Mouse (Mus musculus) layer of hippocampus, adult 2 months (tissue): Measurements from ENCODE around the gene Zdhhc13. TPM values are rescaled to one million over a fixed set of nuclear protein-coding genes. Genes with fewer than 3 reads are reported as not detected.

Source experiments
- DNase-seq, 2 experiments: peaks; one replicate each; pipeline ENCODE4 v3.0.0; 2022; ENCODE audit warnings: low spot score in 2 of 2
- H3K27ac ChIP-seq: fragments of 200-600 bp; 2 replicates; pipeline ENCODE4 v1.8.1; 2022
- H3K4me3 ChIP-seq: fragments of 200-600 bp; 2 replicates; pipeline ENCODE4 v1.8.1; 2022; ENCODE audit warnings: mild to moderate bottlenecking
- CTCF ChIP-seq: fragments of 200-600 bp; conservative IDR thresholded peaks from 2 replicates; pipeline ENCODE4 v1.8.1; 2022; ENCODE audit warnings: antibody characterized with exemption, mild to moderate bottlenecking, moderate library complexity
- long read RNA-seq, 2 experiments: library from polyadenylated mRNA; stranded (forward); transcript quantifications; one replicate each; pipeline ENCODE4 v2.0.0; 2021; ENCODE audit warnings: borderline mapping rate in 2 of 2
- total RNA-seq, 2 experiments: library from RNA; stranded (reverse); gene quantifications; 2 replicates each; pipeline ENCODE4 v1.2.3; 2021

Gene Zdhhc13
- 10 to 100 TPM; 20.3 to 23.0 TPM for total RNA-seq
- long read RNA-seq, experiment 1, transcript Zdhhc13-201 (17 exons, 2,410 nt), result major isoform, 9 of 15 reads
- long read RNA-seq, experiment 1, partial matches to known transcripts, result 2 of 15 reads
- long read RNA-seq, experiment 1, other reads (novel, unspliced or antisense), result 4 of 15 reads
- long read RNA-seq, experiment 2, transcript Zdhhc13-201 (17 exons, 2,410 nt), result major isoform, 15 of 28 reads
- long read RNA-seq, experiment 2, partial matches to known transcripts, result 1 of 28 reads
- long read RNA-seq, experiment 2, other reads (novel, unspliced or antisense), result 12 of 28 reads

GRCm38 (mm10) chr7:48788851-48789572 is at the start of gene Zdhhc13:
Gene Zdhhc13 (plus strand): TSS chr7:48789003.
- Histone ChIP-seq H3K4me3 (peak within 1 kb of the TSS; percentile 88), H3K27ac (peak within 1 kb of the TSS; percentile 90)
- peak; percentile 93 to 95 for DNase-seq
- no peak for TF ChIP-seq CTCF

GRCm38 (mm10) chr7:48749298-48750163 is 39.3 kb upstream of the Zdhhc13 start:
- H3K4me3 ChIP-seq, result peak overlapping the region; percentile 50
- 0 out of 2 replicates have a peak overlapping the region, but pooled peaks have one; percentile 33 for H3K27ac ChIP-seq
- DNase-seq, result peak; percentile 78 to 81
- TF ChIP-seq CTCF, result peak; percentile 94

GRCm38 (mm10) chr7:48750164-48750809 is 38.5 kb upstream of the Zdhhc13 start:
- DNase-seq, result peak in 1 of 2 experiments; percentile 20
- no peak overlapping the region; the same call in 1 of the 2 replicates for H3K4me3 ChIP-seq
- no peak for TF ChIP-seq CTCF
- H3K27ac ChIP-seq, result no peak overlapping the region

GRCm38 (mm10) chr7:48751222-48751621 is 37.6 kb upstream of the Zdhhc13 start:
- no peak for DNase-seq
- TF ChIP-seq CTCF, result no peak
- Histone ChIP-seq H3K4me3 (no peak overlapping the region), H3K27ac (no peak overlapping the region)

GRCm38 (mm10) chr7:48754415-48754974 is 34.3 kb upstream of the Zdhhc13 start:
- no peak for DNase-seq
- Histone ChIP-seq H3K27ac (no peak overlapping the region), H3K4me3 (no peak overlapping the region)
- no peak for TF ChIP-seq CTCF

- H3K27ac ChIP-seq, result no peak overlapping the region
- no peak overlapping the region for H3K4me3 ChIP-seq
- TF ChIP-seq CTCF, result no peak
- no peak for DNase-seq
Observed at GRCm38 (mm10) chr7:48755825-48756224, 33.0 kb upstream of the Zdhhc13 start.

GRCm38 (mm10) chr7:48756306-48756931 is 32.4 kb upstream of the Zdhhc13 start:
- no peak for DNase-seq
- Histone ChIP-seq H3K4me3 (no peak overlapping the region), H3K27ac (no peak overlapping the region)
- peak; percentile 54 for TF ChIP-seq CTCF

GRCm38 (mm10) chr7:48758083-48758482 is 30.7 kb upstream of the Zdhhc13 start:
- H3K4me3 ChIP-seq, result no peak overlapping the region
- no peak for DNase-seq
- H3K27ac ChIP-seq, result no peak overlapping the region
- no peak for TF ChIP-seq CTCF

GRCm38 (mm10) chr7:48760789-48761188 is 28.0 kb upstream of the Zdhhc13 start:
- H3K27ac ChIP-seq, result no peak overlapping the region
- H3K4me3 ChIP-seq, result no peak overlapping the region
- no peak for DNase-seq
- no peak for TF ChIP-seq CTCF

- TF ChIP-seq CTCF, result no peak
- Histone ChIP-seq H3K27ac (no peak overlapping the region), H3K4me3 (no peak overlapping the region)
- DNase-seq, result no peak
Observed at GRCm38 (mm10) chr7:48762289-48762688, 26.5 kb upstream of the Zdhhc13 start.

GRCm38 (mm10) chr7:48762721-48763120 is 26.1 kb upstream of the Zdhhc13 start:
- TF ChIP-seq CTCF, result no peak
- DNase-seq, result no peak
- Histone ChIP-seq H3K4me3 (no peak overlapping the region), H3K27ac (no peak overlapping the region)

GRCm38 (mm10) chr7:48765959-48766358 is 22.8 kb upstream of the Zdhhc13 start:
- no peak overlapping the region for H3K27ac ChIP-seq
- no peak for TF ChIP-seq CTCF
- no peak overlapping the region for H3K4me3 ChIP-seq
- no peak for DNase-seq
